Mouse (Mus musculus): Measurements from ENCODE around the gene Pheta2. TPM values are rescaled to one million over a fixed set of nuclear protein-coding genes. Genes with fewer than 3 reads are reported as not detected.
"Not testable (repeated sequence)": the region's sequence is repeated elsewhere in the genome, so short reads cannot be mapped to it uniquely, and the experiment has no call there.

Gene Pheta2
- polyA plus RNA-seq, 1 experiment, result 0.70 TPM

DNA sequence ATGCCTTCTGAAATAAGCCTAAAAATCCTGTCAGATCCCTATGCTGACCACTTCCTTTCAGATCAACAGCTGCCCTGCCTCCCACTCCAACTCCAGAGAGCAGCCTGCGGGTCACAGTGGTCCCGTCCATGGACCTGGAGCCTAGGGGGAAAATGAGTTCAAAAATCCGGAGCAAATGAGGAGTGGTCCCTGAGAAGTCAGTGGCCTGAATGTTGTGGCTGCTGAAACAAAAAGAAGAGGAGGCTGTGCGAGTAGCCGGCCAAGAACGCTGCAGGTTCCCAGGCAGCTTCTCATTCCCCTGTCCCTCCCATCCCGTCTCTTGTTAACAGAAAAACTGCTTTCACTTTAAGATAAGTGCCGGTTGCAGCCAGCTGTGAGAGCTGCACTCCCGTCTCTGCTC is 25.8 kb downstream of the Pheta2 start:
- DNase-seq (ENCODE audit: extremely low spot score in 1 of 2, low spot score in 1 of 2), result not testable (repeated sequence)

DNA sequence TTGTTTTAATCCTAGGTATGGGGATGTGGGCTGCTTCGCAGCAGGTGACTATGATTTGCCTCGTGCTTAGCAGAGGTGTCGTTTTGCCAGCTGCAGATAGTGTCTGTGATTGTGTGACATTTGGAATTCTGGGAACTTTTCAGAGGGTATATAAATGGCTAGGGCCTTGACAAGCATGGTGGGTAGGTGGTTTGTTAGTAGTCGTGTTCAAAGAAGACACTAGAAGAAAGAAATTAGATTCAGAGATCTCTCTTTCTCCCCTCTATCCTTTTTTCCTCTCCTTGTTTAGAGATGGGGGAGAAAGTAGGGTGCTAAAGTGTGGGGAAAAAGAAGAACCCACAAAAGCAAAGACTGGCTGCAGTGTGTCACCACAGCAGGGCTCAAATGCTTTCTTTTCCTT is 29.4 kb downstream of the Pheta2 start:
- no peak for DNase-seq (ENCODE audit: extremely low spot score in 1 of 2, low spot score in 1 of 2)

DNA sequence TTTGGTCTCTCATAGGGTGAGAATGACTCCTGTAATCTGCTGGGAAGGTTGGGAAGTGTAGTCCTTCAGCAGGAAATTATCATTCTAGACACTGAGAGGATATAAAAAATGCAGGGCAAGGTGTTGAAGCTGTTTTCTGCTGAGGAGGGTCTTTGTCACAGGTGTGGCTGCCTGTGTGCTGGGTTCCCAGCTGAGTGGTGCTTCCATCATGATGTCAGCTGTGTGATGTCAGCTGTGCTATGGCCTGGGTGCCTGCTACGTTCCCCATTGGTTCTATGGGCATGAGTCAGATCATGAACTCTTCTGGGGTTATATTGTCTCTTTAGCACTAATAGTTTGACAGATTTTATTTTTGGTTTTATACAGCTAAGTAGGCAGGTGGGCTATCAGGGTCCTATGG is 30.1 kb downstream of the Pheta2 start:
- no peak for DNase-seq (ENCODE audit: extremely low spot score in 1 of 2, low spot score in 1 of 2)

DNA sequence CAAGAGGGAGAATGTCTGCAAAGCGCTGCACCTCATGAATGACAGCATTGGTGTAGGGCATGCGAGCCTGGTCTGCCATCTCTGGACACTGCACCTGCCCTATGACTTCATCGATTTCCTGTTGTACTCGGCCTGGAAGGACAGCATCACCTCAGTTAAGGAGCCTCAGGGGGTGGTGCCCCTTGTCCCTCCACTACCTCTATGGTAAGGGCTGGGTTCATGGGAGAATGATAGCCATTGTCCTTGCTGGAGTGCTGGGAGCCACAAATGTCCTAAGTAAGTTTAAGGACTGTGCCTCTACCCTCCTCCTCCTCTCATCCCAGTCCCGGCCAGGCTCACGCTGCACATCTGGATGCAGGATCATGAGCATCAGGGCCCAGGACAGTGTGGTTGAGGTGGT is 33.7 kb downstream of the Pheta2 start:
- no peak for DNase-seq (ENCODE audit: extremely low spot score in 1 of 2, low spot score in 1 of 2)

DNA sequence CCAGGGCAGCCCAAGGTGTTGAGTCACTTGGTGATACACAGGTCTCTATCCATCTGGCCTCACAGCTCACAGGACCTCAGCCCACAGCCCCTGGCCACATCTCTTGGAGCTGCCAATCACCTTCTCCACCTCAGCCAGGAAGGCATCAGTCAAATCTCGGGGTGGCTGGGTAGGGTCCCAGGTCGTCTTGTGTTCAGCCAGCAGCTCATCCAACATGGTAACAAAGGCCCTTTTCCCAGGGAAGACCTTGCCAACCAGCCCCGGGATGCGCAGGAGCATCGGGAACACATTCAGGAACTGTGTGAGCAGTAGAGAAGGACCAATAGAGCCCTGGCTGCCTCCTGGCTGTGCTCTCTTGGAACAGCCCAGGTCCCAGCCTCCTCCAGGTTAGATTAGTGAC is 34.2 kb downstream of the Pheta2 start:
- DNase-seq (ENCODE audit: extremely low spot score in 1 of 2, low spot score in 1 of 2), result no peak

DNA sequence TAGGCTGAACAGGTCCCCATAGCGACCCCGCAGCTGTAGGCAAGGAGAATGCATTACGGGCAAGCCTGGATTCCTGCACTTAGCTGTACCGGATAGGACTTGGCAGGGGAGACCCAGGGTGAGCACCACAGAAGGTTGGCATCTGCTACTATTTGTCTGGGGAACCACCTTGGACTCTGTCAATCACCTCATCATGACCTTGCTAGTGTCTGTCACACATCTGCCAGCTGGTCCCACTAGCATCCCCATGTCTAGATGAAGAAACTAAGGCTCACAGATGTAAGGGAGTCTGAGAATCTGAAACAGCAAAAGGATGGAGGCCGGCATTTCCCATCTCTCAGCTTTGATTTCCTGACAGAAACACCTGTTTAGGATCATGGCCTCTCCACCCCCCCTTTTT is 35.7 kb downstream of the Pheta2 start:
- no peak for DNase-seq (ENCODE audit: extremely low spot score in 1 of 2, low spot score in 1 of 2)

DNA sequence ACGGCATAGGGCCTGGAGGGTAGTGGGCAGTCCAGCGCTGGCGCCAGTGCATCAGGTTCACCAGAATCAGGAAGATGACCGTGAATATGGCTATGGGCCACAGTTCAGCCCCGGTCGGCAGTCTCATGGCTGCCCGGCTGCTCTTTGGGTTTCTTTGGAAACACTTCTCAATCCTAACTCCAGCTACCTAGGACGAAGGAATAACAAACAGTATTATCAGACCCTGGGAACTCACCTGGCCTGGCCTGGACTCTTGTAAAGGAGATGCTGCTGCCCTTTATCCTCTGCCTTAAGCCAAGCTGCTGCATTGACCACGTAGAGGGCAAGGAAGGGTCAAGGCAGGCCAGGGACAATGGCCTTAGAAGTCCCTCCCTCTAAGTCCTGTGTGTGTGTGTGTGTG is 37.1 kb downstream of the Pheta2 start:
- DNase-seq (ENCODE audit: extremely low spot score in 1 of 2, low spot score in 1 of 2), result no peak

DNA sequence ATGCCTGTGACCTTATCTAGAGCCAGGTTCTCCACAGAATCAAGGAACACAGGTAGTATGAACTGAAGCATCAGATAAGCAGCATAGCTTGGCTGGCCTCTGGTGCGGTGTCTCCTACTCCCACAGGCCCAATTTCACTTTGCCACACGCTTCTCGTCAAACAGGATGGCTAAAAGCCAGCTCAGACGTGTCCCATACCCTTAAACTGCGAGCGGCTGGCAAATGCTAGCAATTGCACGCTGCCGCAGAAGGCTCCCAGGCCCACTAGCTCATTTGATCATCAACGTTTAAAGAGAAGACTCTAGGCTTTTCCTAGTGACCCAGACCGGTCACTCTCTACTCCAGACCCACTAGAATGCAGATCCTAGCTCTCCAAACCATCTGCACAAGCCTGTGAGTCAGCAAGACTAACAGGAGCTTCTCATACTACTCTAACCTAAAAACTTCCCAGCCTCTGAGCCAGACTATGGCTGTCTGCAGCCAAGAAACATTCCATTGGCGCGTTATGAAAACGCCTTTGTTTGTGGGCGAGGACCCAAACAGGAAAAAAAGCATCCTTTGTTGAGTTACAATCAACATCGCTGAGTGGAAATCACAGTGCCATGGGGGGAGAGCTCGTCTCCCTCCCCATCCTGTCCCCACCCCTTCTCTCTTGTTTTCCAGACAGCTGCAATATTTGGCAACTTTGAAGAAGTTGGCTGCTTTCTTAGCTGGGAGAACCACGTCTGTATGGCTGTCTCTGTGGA is 37.8 kb downstream of the Pheta2 start:
- DNase-seq (ENCODE audit: extremely low spot score in 1 of 2, low spot score in 1 of 2), result peak; percentile 63 to 73

DNA sequence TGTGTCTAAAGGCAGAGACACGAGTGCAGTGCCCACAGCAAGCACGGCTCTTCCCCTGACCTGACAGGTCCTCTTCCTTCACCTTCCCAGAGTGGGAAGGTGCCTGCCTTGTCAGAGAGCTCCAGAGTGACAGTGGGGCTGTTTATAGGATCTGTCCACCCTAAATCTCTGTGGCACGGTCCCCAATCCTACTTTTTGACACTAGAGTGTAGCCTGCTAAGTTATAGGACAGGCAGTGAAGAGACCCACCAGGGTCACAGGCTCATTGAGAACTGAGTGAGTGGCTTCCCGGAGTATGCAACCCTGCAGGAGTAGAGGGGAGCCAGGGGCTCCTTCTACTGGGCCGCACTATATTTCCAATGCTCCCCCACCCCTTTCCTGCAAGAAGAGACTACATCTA is 39.0 kb downstream of the Pheta2 start:
- no peak for DNase-seq (ENCODE audit: extremely low spot score in 1 of 2, low spot score in 1 of 2)

DNA sequence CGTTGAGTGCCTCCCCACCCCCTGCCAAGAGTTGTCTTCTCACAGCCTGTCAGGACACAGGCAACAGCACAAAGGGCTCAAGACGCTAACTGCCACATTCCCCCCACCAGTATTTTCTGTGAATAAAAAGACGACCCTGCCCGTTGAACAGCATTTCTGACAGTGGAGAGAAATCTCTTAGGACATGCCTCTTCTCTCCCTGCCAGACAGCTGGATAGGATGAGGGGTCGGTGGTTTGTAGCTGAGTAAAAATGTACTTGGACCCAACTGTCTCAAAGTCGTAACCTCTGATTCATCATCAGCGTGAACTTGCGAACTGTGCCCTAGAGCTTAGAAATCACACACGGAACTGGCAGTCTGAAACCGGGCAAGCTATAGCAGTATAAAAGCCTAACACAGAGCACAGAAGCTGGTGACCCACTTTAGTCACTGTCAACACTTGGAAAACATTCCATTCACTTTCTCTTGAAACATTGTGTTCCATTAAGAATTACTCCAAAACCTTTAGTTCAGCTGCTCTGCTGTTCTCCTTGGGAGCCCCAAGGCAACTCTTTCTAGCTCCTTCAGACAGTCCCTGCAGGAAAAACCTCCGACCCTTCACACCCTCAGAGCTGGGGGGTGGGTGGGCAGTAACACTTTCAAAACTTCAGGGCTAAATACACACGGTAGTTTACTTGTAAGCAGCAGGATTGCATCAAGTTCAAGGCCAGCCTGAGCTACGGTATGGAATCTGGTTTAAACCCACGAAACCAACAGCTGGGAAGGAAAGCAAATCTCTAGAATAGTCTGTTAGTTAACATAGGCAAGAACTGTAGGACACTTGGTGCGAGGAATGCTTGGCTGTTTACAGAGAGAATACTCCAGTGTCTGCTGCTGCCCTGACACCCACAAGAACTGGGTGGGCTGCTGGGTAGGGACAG is 39.8 kb downstream of the Pheta2 start:
- no peak for DNase-seq (ENCODE audit: extremely low spot score in 1 of 2, low spot score in 1 of 2)

DNA sequence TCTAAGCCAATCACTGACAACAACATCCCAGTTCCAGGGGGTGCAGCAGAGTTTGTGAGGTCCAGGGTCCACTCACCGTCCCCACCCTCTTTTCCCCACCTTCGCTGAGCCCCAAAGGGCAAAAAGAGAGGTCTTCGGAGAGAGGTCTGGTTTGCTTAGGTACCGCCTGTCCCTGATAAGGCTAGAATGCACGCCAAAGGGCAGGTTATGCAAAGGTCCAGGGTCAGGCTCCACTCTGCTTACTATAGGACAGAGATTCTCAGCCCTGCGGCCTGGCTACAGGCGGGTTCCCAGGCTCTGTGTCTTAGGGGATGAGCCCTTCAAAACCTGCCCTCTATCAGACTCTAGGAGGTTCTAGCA is 40.7 kb downstream of the Pheta2 start:
- no peak for DNase-seq (ENCODE audit: extremely low spot score in 1 of 2, low spot score in 1 of 2)

DNA sequence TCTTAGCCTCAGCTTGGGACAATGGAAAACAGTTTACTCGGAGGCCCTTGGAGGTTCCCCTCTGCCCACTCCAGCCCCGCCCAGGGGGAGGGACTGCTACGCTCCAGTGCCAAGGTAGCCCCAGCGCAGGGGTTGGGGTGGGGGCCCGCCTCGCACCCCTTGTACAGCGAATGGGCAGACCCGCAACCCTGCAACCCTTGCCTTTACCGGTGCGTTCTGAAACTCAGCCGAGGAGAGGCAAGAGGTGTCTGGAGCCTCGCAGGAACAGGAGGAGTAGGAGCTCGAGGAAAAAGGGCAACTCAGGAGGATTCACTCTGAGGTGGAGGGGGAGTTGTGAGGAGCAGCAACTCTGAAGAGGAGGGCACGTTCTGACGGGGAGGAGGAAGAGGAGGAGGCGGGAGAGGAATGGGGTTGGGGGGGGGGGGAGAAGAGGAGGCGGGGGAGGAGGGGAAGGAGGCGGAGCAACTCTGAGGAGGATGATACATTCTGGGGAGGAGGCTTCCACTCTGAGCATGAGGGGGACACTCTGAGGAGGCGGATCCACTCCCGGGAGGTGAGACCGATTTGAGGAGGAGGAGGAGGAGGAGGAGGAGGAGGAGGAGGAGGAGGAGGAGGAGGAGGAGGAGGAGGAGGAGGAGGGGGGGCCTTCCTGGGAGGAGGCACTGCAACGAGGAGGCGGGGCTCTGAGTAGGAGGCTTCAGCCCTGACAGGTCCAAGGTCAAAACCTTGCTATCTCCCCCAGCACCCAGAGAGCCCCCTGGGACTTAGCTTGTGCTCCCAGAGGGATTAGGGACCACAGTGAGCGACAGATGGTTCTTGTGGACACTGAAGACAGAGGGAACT is 41.4 kb downstream of the Pheta2 start, which contains the start of gene Cyp2d22:
Cyp2d22 (minus strand) TSS at position 390 of the 843 bp plus-strand sequence.
- peak in 1 of 2 experiments; percentile 30 for DNase-seq (ENCODE audit: extremely low spot score in 1 of 2, low spot score in 1 of 2)

DNA sequence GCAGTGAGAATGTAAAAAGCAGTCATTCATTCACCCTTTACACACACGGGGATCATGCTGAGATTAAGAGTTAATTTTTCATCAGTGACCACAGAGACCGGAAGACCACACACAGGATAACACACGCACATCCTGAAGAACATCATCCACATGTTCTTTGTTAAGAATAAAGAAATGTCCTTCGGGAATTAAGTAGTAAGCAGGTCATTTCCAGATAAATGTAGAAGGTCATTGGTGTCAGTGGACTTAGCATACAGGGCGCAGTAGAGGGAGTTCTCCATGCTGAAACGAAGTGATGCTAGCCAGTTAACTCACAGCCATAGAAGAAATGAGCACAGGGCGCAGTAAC is 41.9 kb downstream of the Pheta2 start:
- DNase-seq (ENCODE audit: extremely low spot score in 1 of 2, low spot score in 1 of 2), result no peak

DNA sequence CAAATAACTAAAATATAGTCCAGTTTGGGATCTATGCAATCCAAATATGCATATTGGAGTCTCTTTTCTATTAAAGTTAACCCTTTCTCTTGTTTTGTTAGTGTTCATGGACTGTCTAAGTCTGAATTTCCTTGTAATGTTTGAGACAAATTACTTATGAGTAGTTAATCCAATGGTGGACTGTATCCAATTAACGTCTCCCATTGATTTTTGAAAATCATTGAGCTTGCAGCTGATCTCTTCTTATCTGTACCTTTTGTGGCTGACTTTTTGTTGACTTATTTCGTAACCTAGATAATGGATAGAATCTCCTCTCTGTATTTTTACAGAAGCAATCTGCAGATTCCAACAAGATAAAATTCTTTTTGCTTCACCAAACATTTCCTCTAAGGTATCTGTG is 43.7 kb downstream of the Pheta2 start:
- DNase-seq (ENCODE audit: extremely low spot score in 1 of 2, low spot score in 1 of 2), result no peak

DNA sequence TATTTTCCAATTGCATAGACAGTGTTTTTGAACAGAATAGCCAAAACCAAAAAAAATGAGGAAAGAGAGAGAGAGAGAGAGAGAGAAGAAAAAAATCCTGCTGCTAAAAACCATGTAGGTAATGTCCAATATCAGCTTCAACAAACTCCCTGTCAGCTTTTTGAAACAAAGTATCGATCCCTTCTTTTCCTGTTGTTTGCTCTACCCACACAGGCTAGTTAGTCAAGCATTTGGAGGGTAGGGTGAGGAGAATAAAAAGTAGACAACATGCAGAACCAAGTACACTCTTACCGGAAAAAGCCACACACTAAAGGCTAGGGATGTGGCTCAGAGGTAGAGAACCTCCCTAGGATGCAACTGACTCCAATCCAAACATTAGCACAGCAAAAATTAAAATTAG is 47.0 kb downstream of the Pheta2 start:
- DNase-seq (ENCODE audit: extremely low spot score in 1 of 2, low spot score in 1 of 2), result no peak

DNA sequence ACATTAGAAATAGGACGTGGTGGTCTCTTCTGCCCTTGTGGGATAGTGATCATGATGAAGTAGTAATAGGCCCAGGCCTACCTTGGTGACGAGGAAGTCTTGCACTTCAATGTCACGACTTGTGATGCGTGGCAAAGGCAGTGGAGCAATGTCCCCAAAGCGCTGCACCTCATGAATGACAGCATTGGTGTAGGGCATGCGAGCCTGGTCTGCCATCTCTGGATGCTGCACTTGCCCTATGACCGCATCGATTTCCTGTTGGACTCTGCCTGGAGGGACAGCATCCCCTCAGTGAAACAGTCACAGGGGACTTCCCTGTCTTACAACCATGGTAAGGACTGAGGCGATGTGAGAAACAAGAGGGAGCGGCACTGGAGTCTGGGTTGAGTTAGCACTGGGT is 51.2 kb downstream of the Pheta2 start:
- not testable (repeated sequence) for DNase-seq (ENCODE audit: extremely low spot score in 1 of 2, low spot score in 1 of 2)

DNA sequence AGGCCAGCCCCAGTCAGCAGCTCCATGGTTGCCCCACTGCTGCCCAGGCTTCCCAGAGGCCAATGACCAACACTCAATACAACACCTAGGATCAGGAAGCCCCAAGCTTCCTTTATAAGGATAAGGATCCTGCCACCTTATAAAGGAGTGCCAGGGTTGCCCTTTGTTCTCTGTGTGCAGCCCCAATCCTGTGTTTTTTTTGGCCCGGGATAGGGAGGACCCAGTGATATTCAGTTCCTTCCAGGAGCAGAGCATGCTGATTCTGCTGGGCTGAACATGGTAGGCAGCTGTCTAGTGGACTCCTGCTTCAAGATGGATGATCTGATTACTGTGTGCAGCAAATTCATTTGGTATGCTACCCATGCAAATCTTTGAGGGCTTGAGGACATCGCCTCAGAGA is 55.2 kb downstream of the Pheta2 start, which contains the start of gene Cyp2d11:
Cyp2d11 (minus strand) TSS at position 101 of the 400 bp plus-strand sequence.
- not testable (repeated sequence) for DNase-seq (ENCODE audit: extremely low spot score in 1 of 2, low spot score in 1 of 2)
